Mouse (Mus musculus) hindbrain, postnatal 0 days (tissue): ENCODE results near the gene Gpatch1. TPM values are rescaled to one million over a fixed set of nuclear protein-coding genes. Genes with fewer than 3 reads are reported as not detected.

Experiments
- ATAC-seq: fragments of 200-750 bp; cut with Nextera tagmentation; 2 replicates; pipeline ENCODE4 v1.8.0; 2017; ENCODE audit warnings: mild to moderate bottlenecking, moderate TSS enrichment, moderate library complexity
- DNase-seq: peaks from one replicate; pipeline ENCODE4 v3.0.0-alpha.2; 2015; ENCODE audit warnings: low spot score
- H3K27ac ChIP-seq: fragments of 300-500 bp; sonication (generic); 2 replicates; pipeline ENCODE4 v1.5.1; 2014; ENCODE audit warnings: mild to moderate bottlenecking
- H3K27me3 ChIP-seq: fragments of 300-500 bp; sonication (generic); 2 replicates; pipeline ENCODE4 v1.6.1; 2014; ENCODE audit warnings: low read length, mixed read lengths; ENCODE audit not compliant: insufficient read depth
- H3K36me3 ChIP-seq: fragments of 300-500 bp; sonication (generic); 2 replicates; pipeline ENCODE4 v1.6.1; 2014; ENCODE audit warnings: low read length, mixed read lengths; ENCODE audit not compliant: insufficient read depth
- H3K4me1 ChIP-seq: fragments of 300-500 bp; sonication (generic); 2 replicates; pipeline ENCODE4 v1.6.1; 2014; ENCODE audit warnings: antibody characterized with exemption, low read length, mixed read lengths; ENCODE audit not compliant: insufficient read depth
- H3K4me2 ChIP-seq: fragments of 300-500 bp; sonication (generic); 2 replicates; pipeline ENCODE4 v1.6.1; 2014; ENCODE audit warnings: low read depth, mild to moderate bottlenecking, low read length, moderate library complexity, mixed read lengths
- H3K4me3 ChIP-seq: fragments of 300-500 bp; sonication (generic); 2 replicates; pipeline ENCODE4 v1.5.1; 2014; ENCODE audit warnings: low read length
- H3K9ac ChIP-seq: fragments of 300-500 bp; sonication (generic); replicated peaks from 2 replicates; pipeline ENCODE4 v1.6.1; 2014; ENCODE audit warnings: mild to moderate bottlenecking, low read length, moderate library complexity, mixed read lengths
- H3K9me3 ChIP-seq: fragments of 300-500 bp; sonication (generic); 2 replicates; pipeline ENCODE4 v1.6.1; 2016; ENCODE audit warnings: low read length, mixed read lengths
- CTCF ChIP-seq: IDR thresholded peaks from 2 replicates; pipeline ENCODE4 v1.5.1; 2016; ENCODE audit warnings: antibody characterized with exemption, control low read depth, low read depth
- WGBS: fragments of 180-500 bp; shearing (Covaris S2); extraction: QIAGEN DNeasy Blood & Tissue Kit; methylation state at CpG from one replicate; pipeline ENCODE4 v1.1.7; 2014; 5-methylcytosine and 5-hydroxymethylcytosine counted together
- polyA plus RNA-seq: library from polyadenylated mRNA; unstranded; fragments of >200 nt; fragmentation: Nextera tagmentation; extraction: Ambion mirVana; gene quantifications from 2 replicates; pipeline ENCODE4 v1.2.1, GENCODE M21; 2015
- total RNA-seq: library from RNA; depleted of rRNA; stranded (reverse); fragments of >200 nt; gene quantifications from 2 replicates; pipeline ENCODE4 v1.2.3, GENCODE M21; 2014

Gene Gpatch1
- total and polyA plus RNA-seq, 2 experiments from 2014 or later: 7.0 to 17.9 TPM

DNA sequence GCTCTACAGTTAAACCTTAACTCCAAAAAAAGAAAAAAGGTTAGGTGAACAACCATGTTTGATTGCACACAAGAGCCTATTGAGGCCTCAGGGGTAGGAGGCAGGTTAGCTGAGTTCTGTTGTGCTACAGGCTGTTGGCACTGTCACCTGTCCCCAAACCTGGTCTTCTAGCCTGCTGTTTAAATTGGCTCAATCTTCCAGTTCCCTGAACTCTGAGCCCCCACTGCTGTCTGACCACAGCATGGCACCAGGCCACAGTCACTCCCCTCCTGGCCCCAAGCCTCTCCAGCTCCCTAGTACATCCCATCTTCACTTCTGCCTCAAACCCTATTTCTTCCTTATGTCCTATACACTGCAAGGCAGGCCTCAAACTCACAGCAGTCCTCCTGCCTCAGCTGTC is 17.4 kb downstream of the Gpatch1 start:
- H3K36me3 ChIP-seq: peaks cover 50% of the 10 kb centered on the region
- H3K4me3 ChIP-seq: no peak overlapping the region
- H3K4me1 ChIP-seq: no peaks in the 10 kb centered on the region
- no peaks in the 10 kb centered on the region for H3K9me3 ChIP-seq
- H3K27ac ChIP-seq: no peak overlapping the region
- no peak overlapping the region for H3K9ac ChIP-seq
- TF ChIP-seq CTCF: no peak
- no peak overlapping the region for H3K4me2 ChIP-seq
- no peaks in the 10 kb centered on the region for H3K27me3 ChIP-seq
- ATAC-seq (no peak), DNase-seq (no peak)

DNA sequence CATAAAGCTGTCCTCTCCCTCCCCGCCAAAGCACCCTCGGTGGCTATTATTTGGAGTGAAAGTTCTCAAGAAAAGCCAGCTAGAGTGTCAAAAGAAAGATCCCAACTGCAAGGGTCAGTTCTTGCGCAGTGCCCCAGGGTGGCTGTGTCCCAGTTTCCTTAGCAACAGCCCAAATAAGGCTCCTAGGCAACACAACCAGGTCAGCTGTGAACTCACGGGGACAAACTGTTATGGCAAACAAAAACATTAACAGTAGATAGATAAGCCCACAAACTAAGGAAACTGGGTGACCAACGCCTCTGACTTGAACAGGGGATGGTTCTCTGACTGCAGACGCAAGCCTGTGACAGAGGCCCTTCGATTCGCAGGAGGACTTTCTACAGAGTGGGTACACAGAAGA is 18.6 kb downstream of the Gpatch1 start:
- Histone ChIP-seq H3K9ac (no peak overlapping the region), H3K4me1 (no peaks in the 10 kb centered on the region), H3K27me3 (no peaks in the 10 kb centered on the region), H3K9me3 (no peaks in the 10 kb centered on the region), H3K36me3 (peaks cover 51% of the 10 kb centered on the region), H3K4me3 (no peak overlapping the region), H3K27ac (peak overlapping the region; percentile 52; the same call in 1 of the 2 replicates), H3K4me2 (no peak overlapping the region)
- DNase-seq (peak; percentile 33), ATAC-seq (peak; percentile 58; the same call in 1 of the 2 replicates)
- 51% methylated on average over 8 of the region's 8 CpGs for WGBS
- no peak for TF ChIP-seq CTCF

DNA sequence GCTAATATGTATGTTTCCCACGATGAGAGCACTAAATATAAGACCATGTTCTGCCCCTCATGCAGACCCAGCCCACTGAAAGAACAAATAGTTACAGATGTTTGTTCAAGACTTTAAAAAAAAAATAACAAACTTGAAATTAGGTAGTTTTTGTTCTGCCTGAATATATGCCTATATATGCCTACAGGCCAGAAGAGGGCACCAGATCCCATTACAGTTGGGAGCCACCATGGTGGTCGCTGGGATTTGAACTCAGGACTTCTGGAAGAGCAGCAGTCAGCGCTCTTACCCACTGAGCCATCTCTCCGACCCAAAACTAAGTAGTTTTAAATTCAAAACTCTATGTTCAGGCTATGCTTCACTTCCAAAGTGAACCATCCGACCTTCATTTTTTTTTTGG is 20.4 kb downstream of the Gpatch1 start:
- peak; percentile 22; the same call in 1 of the 2 replicates for TF ChIP-seq CTCF
- Histone ChIP-seq H3K9ac (no peak overlapping the region), H3K27ac (no peak overlapping the region), H3K4me1 (no peaks in the 10 kb centered on the region), H3K4me2 (no peak overlapping the region), H3K27me3 (no peaks in the 10 kb centered on the region), H3K9me3 (no peaks in the 10 kb centered on the region), H3K4me3 (no peak overlapping the region), H3K36me3 (peaks cover 60% of the 10 kb centered on the region)
- DNase-seq (no peak), ATAC-seq (no peak)
- 96% methylated on average over 5 of the region's 5 CpGs for WGBS

DNA sequence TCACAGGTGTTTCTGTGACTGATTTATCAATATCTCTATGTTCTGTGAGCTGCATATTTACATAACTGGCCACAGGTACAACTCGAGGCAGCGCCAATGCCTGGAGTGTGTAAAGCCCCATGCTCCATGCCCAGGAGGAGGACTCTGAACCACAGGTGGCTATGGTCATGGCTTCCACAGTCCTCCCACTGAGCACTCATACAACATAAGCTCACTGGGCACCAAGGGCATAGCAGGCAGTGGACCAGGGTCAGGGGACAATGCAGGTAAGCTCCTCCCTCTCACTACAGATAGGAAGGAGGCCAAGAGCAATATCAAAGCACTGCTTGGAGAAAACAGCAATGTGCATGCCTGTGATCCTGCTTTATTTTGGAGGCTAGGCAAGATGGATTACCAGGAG is 22.6 kb downstream of the Gpatch1 start:
- no peak for TF ChIP-seq CTCF
- WGBS: 98% methylated on average over 2 of the region's 2 CpGs

DNA sequence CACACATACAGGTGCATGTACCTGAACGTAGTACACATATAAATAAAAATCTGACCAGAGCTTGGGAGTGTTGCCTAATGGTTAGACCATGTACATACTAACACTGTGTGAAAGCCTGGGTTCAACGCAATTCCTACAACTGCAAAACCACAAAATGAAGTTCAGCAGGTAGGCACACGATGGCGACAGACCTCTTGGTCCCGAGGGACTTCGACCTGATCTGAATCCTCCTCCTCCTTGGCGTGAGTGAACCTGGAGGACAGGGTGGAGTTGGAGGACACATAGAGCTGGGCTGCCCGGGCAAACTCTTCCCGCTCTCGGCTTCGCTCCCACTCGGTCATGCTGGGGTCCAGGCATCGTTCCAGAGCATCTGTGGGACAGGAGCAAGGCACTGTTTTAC is 24.8 kb downstream of the Gpatch1 start:
- Histone ChIP-seq H3K27ac (no peak overlapping the region), H3K27me3 (no peaks in the 10 kb centered on the region), H3K4me1 (no peaks in the 10 kb centered on the region), H3K9me3 (no peaks in the 10 kb centered on the region), H3K36me3 (peaks cover 70% of the 10 kb centered on the region), H3K4me2 (no peak overlapping the region), H3K9ac (no peak overlapping the region), H3K4me3 (no peak overlapping the region)
- no peak for DNase-seq
- TF ChIP-seq CTCF: peak; percentile 15; the same call in 1 of the 2 replicates
- no peak for ATAC-seq
- 85% methylated on average over 13 of the region's 13 CpGs for WGBS

More for the DNA sequence above, 22.6 kb downstream of the Gpatch1 start:
- H3K27ac ChIP-seq: no peak overlapping the region
- H3K9ac ChIP-seq: no peak overlapping the region
- peaks cover 62% of the 10 kb centered on the region for H3K36me3 ChIP-seq
- ATAC-seq (no peak), DNase-seq (no peak)
- H3K4me2 ChIP-seq: no peak overlapping the region
- H3K4me1 ChIP-seq: no peaks in the 10 kb centered on the region
- no peaks in the 10 kb centered on the region for H3K9me3 ChIP-seq
- no peak overlapping the region for H3K4me3 ChIP-seq
- no peaks in the 10 kb centered on the region for H3K27me3 ChIP-seq

DNA sequence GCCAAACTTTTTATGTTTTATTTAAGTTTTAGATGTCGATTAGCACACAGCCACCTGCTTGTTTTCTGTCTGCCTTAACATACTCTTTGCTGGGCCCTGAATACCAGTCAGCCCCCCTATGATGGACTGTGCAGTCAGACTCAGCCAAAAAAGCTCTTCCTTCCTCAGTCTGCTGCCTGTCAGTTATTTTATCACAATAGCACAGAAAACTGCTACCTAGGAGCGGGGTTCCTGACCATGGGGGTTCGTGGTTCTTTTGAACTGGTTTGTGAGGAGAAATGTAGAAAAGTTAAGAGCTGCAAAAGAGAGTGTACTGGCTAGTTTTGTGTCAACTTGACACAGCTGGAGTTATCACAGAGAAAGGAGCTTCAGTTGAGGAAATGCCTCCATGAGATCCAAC is 39.3 kb downstream of the Gpatch1 start:
- ATAC-seq: no peak
- Histone ChIP-seq H3K9me3 (peaks cover 7% of the 10 kb centered on the region; the same call in 1 of the 2 replicates), H3K4me3 (no peak overlapping the region), H3K9ac (no peak overlapping the region), H3K4me2 (no peak overlapping the region), H3K36me3 (peaks cover 44% of the 10 kb centered on the region), H3K27ac (no peak overlapping the region), H3K4me1 (no peaks in the 10 kb centered on the region), H3K27me3 (no peaks in the 10 kb centered on the region)
- DNase-seq: no peak
- 85% methylated on average over 3 of the region's 3 CpGs for WGBS
- TF ChIP-seq CTCF: no peak

DNA sequence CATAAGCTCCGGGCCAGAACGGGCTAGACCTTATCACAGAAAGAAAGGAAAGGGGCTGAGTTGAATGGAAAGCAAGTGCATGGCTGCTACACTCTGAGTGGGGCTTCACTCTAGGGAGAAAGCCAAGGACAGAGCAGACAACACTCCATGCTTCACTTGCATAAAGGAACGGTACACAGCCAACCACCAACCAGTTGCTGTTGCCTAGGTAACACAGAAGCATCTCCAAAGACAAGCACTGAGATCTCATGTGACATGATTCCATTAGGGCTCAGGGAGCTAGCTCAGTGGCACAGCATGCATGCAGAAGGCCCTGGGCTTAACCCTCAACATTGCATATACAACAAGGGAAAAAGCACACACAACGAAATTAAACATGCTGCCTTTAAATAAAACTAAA is 40.8 kb downstream of the Gpatch1 start:
- 22% methylated on average over 4 of the region's 4 CpGs for WGBS
- peak; percentile 55 for DNase-seq
- Histone ChIP-seq H3K9me3 (peaks cover 7% of the 10 kb centered on the region; the same call in 1 of the 2 replicates), H3K4me2 (no peak overlapping the region), H3K27me3 (no peaks in the 10 kb centered on the region), H3K4me1 (no peaks in the 10 kb centered on the region), H3K27ac (peak overlapping the region; percentile 48), H3K4me3 (no peak overlapping the region), H3K9ac (no peak overlapping the region), H3K36me3 (peaks cover 35% of the 10 kb centered on the region)
- no peak for TF ChIP-seq CTCF
- ATAC-seq: peak; percentile 85
